Mouse (Mus musculus) megakaryocyte-erythroid progenitor cell, adult 5-6 weeks (primary cell): ENCODE data around the gene Rap1gap2. TPM values are rescaled to one million over a fixed set of nuclear protein-coding genes. Genes with fewer than 3 reads are reported as not detected.
A peak's percentile ranks its signal among the peaks of the same experiment; 100 is the strongest.

ENCODE experiments used
- ATAC-seq: replicated peaks from 2 replicates; pipeline ENCODE4 v1.8.0; 2016; ENCODE audit warnings: mild to moderate bottlenecking, inconsistent platforms; ENCODE audit not compliant: severe bottlenecking, poor library complexity, low FRiP score, low TSS enrichment
- total RNA-seq, 2 experiments: library from RNA; stranded (forward) in 1 of 2; stranded (reverse) in 1 of 2; fragments of 200-1000, 215-1000 nt in 1 of 2; fragments of >200 nt in 1 of 2; fragmentation: Nextera tagmentation in 1 of 2; gene quantifications; 2 replicates each; pipeline ENCODE4 v1.2.3; 2014 to 2017

Rap1gap2 gene
- total RNA-seq, 2 experiments from 2014 or later, result 1.6 to 2.3 TPM

DNA sequence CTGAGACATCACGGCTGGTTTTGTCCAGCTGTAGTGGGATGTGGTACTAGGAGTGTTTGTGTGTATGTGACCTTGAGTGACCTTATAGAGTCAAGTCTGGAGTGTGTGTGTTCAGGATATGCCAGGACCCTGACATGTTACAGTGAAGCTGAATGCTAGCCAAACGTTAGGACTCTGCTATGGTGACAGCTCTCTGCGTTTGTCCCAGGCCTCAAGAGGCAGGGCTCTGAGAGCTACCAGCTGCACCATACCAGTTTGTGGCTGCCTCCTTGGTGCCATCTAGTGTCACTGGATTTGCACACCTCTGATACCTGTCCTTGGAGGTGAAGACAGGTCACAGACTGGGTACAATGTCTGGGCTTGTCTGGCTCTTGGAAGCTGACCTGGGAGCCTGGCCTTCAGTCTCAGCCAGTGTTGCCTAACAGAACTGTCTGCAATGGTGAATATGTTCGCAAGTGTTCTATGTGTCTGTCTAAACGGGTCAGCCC, 60.1 kb downstream of the Rap1gap2 start:
- ATAC-seq, result no peak

DNA sequence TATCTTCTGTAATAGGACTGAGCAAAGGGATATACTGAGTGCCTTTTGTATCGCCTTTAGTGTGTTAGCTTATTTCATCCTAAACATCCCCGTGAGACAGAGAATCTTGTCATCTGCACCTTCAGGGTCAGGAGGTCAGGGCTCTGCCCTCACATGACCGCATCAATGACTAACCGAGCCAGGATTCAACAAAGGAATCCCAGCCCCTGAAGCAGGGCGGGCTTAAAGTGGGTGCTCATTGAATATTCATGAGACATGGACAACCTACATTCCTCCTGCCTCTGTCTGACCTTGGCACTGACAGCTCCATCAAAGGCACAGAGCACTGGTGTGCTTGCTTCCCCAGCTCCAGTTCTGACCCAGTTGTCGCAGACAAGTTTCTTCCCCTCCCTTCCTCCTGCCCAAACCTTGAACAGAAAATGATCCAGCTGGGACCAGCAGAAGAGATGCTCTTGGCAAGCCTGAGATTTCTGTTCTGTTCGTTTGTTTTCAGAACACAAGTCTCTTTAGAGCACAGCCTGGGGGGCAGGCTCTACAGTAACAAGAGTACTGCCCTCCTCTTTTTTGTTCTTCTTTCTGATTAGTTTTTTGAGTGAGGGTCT, 61.8 kb downstream of the Rap1gap2 start:
- no peak for ATAC-seq

GRCm38 (mm10) chr11:74546933-74547694, 63.6 kb downstream of the Rap1gap2 start:
- peak; percentile 97 for ATAC-seq

DNA sequence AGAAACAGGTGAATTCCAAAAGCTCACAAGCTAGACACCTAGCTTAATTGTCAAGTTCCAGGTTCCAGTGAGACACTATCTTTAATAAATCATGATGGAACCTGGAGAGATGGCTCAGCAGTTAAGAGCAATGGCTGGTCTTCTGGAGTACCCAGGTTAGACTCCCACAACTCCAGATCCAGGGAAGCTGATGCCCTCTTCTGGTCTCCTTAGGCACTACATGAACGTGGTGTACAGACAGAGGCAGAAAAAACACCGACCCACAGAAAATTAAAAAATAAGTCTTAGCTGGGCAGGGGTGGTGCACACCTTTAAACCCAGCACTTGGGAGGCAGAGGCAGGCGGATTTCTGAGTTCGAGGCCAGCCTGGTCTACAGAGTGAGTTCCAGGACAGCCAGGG, 64.5 kb downstream of the Rap1gap2 start:
- ATAC-seq, result no peak

GRCm38 (mm10) chr11:74545560-74545959, 65.2 kb downstream of the Rap1gap2 start:
- ATAC-seq, result no peak

GRCm38 (mm10) chr11:74537352-74537751, 73.4 kb downstream of the Rap1gap2 start:
- ATAC-seq, result peak; percentile 91

DNA sequence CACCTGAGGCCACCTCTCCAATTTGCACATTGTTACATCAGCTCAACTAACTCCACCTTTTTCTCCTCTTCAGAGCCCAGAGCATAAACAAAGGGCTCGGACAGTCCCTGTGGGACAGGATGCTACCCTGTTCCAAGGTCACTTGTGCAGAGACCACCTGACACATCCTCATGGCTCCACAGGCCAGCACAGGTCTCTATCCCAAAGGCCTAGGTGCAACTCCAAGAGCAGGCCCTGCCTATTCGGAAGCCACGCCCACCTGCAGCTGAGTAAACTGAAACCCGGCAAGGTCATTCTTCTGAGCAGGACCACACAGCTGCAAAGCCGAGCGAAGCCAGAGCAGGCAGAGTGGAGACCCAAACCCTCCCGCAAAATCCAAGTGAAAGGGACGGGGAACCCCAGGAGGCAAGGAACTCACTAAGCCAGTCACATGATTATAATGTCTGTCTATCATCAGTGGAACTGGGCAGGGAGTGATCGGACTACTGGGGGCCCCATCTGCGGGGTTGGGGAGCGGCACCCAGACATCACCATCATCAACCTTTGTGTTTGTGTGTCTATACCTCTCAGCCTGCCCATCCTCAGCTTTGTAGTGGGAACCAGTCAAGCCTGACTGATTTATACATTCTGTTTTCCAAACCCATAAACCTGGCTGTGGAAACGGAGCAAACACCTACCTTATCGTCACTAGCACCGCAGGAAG, 74.4 kb downstream of the Rap1gap2 start:
- no peak for ATAC-seq

GRCm38 (mm10) chr11:74534380-74534779, 76.3 kb downstream of the Rap1gap2 start:
- no peak for ATAC-seq

GRCm38 (mm10) chr11:74533050-74533449, 77.7 kb downstream of the Rap1gap2 start:
- no peak for ATAC-seq

GRCm38 (mm10) chr11:74532401-74532800, 78.3 kb downstream of the Rap1gap2 start:
- ATAC-seq, result no peak

DNA sequence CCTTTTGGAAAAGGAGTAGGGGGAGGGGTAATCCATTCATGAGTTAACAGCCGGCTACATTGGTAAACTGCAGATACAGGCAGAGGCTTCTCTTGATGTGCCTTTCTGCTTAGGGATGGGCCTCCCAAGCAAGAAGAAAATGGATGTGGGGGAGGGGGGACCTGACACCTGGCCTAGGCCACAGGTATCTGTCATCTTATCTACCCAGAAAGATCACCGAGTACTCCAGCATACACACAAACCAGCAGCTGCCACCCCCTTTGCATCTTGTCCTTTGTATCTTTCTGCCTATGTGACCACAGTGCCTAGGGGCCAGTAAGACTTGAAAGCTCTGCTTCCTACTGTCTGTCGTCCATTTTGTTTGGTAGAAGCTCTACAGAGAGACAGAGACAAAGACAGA, 79.0 kb downstream of the Rap1gap2 start:
- no peak for ATAC-seq

DNA sequence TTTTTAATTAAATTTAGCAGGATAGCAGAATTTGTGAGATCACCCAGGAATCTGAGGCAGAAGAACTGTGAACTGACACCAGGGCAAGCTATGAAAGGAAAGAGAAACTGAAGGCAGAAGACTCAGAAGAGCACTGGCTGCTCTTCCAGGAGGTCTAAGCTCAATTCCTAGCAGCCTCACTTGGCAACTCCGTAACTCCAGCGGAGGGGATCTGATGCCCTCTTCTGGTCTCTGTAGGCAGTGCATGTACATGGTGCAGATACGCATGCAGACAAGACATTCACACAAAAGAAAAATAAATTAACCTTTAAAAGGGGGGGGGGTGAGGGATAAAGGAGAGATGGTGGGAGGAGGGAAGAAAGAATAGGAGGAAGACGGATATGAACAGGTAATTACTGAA, 80.9 kb downstream of the Rap1gap2 start:
- no peak for ATAC-seq

DNA sequence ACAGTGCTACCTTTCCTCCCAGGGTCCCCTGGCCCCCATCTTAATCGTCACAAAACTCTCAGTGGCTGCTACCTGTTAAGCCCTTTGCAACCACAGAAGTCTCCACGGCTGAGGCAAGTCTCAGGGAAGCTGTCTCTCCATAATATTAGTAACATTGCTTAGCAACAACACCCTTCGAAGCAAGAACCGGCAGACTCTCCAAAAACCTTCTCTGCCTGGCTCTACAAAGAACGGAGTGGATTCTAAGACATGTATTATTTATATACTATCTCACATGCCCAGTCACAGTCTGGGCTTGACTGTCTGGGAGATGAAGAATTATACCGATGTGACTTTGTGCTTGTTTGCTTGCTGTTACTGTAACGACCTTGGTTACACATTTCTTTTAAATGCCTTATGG, 83.2 kb downstream of the Rap1gap2 start:
- ATAC-seq, result no peak

DNA sequence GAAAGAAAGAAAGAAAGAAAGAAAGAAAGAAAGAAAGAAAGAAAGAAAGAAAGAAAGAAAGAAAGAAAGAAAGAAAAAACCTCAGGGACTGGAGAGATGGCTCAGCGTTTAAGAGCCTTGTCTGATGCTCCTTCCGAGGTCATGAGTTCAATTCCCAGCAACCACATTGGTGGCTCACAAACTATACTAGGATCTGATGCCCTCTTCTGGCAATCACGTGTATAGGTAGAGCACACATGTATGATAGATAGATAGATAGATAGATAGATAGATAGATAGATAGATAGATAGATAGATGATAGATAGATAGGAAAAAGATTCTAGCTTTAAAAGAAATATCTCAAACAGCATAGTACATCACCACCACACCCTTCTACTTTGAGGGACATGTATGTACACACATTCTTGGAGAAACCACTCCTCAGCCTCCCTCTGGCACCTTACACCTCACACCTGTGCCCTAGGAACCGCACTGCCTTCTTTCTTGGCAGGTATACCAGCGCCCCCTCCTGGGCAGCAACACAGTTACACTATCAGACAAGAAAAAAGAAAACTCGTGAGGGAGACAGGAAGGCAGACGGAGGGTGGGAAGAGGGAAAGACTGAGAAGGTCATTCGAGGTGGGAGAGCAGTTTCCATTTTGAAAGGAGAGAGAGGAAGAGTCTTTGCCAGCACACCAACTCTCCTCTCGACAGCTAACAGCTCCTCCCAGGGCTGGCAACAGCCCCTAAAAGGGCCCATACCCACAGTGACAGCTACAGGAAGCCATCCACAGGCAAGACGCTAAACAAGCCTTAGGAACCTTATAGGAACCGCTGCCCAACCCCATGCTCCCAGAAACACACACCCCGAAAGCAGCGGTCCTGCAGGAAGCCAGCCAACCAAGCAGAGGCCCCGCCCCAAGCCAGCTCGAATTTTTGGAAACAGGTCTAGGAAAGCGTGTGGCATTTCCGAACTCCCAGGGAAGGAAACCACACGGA, 84.2 kb downstream of the Rap1gap2 start:
- 0 out of 2 replicates have a peak, but pooled peaks have one; percentile 66 for ATAC-seq

DNA sequence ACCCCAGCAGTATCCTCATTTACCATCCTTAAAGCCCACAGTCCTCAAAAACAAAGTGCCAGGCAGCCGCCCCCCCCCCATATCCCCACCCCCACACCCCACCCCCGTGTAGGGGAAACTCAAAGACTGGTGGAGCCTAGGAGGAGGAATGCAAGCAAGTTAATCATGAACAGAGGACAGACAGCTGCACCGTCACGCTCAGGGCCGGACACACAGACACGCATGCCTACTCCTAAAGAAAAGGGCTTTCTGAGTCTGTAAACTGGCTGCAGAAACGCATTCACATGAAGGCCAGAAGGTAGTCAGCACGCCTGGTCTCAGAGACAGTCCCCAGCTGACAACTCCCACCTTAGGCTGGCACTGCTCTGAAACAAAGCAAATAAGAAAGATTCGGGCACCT, 85.1 kb downstream of the Rap1gap2 start:
- ATAC-seq, result no peak

GRCm38 (mm10) chr11:74525205-74525604, 85.5 kb downstream of the Rap1gap2 start:
- no peak for ATAC-seq

- no peak for ATAC-seq
Measured at GRCm38 (mm10) chr11:74524050-74524965, 86.4 kb downstream of the Rap1gap2 start.

DNA sequence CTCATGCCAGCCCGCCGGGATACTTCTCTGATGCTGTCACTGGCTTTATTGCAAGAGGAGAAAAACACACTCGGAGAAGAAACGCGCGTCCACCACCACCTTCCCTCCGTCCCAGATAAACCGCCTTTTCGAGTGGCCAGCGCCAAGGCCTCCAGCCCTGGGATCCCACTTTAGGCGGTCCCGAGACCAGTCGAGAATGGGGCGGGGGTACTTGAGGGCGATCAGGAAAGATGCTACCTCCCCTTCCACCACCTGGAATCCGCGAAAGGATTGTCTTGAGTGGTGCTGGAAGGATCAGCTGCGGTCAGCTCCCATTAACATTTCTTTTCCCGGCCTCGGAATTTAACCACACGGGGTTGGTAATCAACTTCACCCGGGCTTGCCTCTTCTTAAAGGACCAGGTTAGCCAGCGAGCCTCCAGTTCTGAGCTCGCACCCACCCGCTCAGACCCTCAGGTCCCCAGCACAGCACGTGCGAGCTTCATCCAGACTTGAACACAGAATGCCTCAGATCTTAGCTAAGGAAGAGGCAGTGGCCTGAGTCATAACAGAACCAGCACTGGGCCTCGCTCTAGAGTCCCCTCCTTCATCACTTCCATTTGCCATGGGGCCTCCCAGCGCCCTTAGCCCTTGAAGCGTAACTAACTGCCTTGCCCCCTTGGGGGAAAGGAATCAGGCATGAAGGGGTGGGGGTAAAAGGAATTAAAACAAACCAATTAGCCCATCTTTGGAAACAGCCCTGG, 87.3 kb downstream of the Rap1gap2 start:
- ATAC-seq, result no peak
